Mouse (Mus musculus) embryonic facial prominence, embryonic 15.5 days (tissue): ENCODE results near the gene Ppp1r11. TPM values are rescaled to one million over a fixed set of nuclear protein-coding genes. Genes with fewer than 3 reads are reported as not detected.
A peak's percentile ranks its signal among the peaks of the same experiment; 100 is the strongest.

Experiments used
- ATAC-seq: fragments of 200-750 bp; cut with Nextera tagmentation; 2 replicates; pipeline ENCODE4 v1.8.0; 2017; ENCODE audit warnings: low read depth, moderate TSS enrichment; ENCODE audit not compliant: insufficient number of reproducible peaks, low FRiP score, low TSS enrichment
- H3K27ac ChIP-seq: fragments of 300-500 bp; sonication (generic); replicated peaks from 2 replicates; pipeline ENCODE4 v1.5.1; 2015; ENCODE audit warnings: mild to moderate bottlenecking, inconsistent platforms
- H3K27me3 ChIP-seq: fragments of 300-500 bp; sonication (generic); 2 replicates; pipeline ENCODE4 v1.6.1; 2015; ENCODE audit warnings: inconsistent platforms
- H3K36me3 ChIP-seq: fragments of 300-500 bp; sonication (generic); 2 replicates; pipeline ENCODE4 v1.6.1; 2015; ENCODE audit warnings: mild to moderate bottlenecking, inconsistent platforms
- H3K4me1 ChIP-seq: fragments of 300-500 bp; sonication (generic); 2 replicates; pipeline ENCODE4 v1.6.1; 2015; ENCODE audit warnings: inconsistent platforms
- H3K4me2 ChIP-seq: fragments of 300-500 bp; sonication (generic); replicated peaks from 2 replicates; pipeline ENCODE4 v1.6.1; 2015; ENCODE audit warnings: mild to moderate bottlenecking, inconsistent platforms
- H3K4me3 ChIP-seq: fragments of 300-500 bp; sonication (generic); replicated peaks from 2 replicates; pipeline ENCODE4 v1.5.1; 2015; ENCODE audit warnings: mild to moderate bottlenecking, inconsistent platforms
- H3K9ac ChIP-seq: fragments of 300-500 bp; sonication (generic); 2 replicates; pipeline ENCODE4 v1.6.1; 2015; ENCODE audit warnings: inconsistent platforms
- H3K9me3 ChIP-seq: fragments of 300-500 bp; sonication (generic); replicated peaks from 2 replicates; pipeline ENCODE4 v1.6.1; 2016; ENCODE audit warnings: inconsistent platforms
- WGBS: fragments of 180-500 bp; shearing (Covaris S2); methylation state at CpG from one replicate; pipeline ENCODE4 v1.1.7; 2015; 5-methylcytosine and 5-hydroxymethylcytosine counted together
- polyA plus RNA-seq: library from polyadenylated mRNA; unstranded; fragments of >200 nt; fragmentation: Nextera tagmentation; extraction: Ambion mirVana; gene quantifications from 2 replicates; pipeline ENCODE4 v1.2.1, GENCODE M21; 2015

Gene Ppp1r11
- polyA plus RNA-seq, 1 experiment from 2014 or later: 111 TPM

DNA sequence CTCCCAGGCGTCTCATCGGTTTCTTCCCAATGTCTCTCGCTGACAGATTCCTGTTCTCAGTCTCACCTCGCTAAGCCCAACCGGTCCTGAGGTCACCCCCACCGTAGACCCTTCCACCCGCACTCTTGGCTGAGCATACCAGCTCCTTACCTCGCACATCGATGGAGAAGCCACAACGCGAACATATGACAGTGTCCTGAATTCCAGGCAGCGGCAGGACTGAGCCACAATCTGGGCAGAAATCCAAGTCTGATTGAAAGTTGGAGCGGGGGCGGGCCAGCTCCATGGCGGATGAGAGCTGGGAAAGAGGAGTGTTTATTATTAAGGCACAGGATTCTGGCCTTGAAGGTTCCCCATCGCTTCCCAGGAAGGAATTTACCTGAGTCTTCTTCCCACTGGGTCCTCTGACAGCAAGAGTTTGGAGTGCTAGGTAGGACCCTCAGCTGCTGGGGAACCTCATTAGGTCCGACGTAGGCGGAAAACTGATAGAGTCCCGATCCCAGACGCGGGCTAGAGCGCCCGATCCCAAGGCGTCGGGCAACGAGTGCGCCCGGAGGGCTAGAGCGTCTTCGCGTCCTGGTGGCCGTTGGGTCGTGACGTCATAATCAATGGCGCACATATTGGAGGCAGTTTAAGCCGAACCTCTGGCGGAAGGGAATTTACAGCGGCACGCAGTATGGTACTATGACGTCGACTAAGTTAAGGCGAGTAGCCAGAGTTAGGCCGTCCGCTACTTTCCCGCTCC lies 6.6 kb upstream of the Ppp1r11 start, which contains the start of the genes Znrd1 and Znrd1as:
Gene Znrd1, minus strand, starts transcription at position 561 of the 745 bp plus-strand sequence.
Gene Znrd1as, plus strand, starts transcription at position 594 of the 745 bp plus-strand sequence.
- Histone ChIP-seq H3K9ac (peak within 1 kb of the TSS; percentile 66), H3K36me3 (peaks cover 18% of the 10 kb centered on the region), H3K4me2 (peak within 1 kb of the TSS; percentile 62), H3K27me3 (no peaks in the 10 kb centered on the region), H3K27ac (peak within 1 kb of the TSS; percentile 86), H3K9me3 (no peaks in the 10 kb centered on the region), H3K4me3 (peak within 1 kb of the TSS; percentile 76), H3K4me1 (peaks cover 11% of the 10 kb centered on the region)
- WGBS: under 1% methylated on average over 46 of the region's 46 CpGs
- ATAC-seq: peak; percentile 96

DNA sequence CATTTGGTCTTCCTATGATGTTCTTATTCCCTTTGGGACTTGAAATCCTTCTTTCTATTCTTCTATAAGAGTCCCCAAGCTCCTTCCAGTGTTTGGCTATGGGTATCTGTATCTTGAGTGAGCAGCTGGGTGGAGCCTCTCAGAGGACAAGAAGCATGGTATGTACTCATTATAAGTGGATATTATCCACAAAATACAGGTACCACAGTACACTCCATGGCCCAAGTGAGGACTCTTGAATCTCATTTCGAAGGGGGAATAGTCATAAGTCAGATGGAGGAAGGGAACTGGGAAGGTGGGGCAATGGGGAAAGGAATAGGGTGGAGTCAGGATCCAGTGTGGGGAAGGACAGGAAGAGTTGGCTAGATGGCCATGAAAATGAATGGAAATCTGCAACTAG lies 1.5 kb upstream of the Ppp1r11 start:
- Histone ChIP-seq H3K27ac (no peak overlapping the region), H3K9me3 (no peaks in the 10 kb centered on the region), H3K9ac (no peak overlapping the region), H3K36me3 (peaks cover 31% of the 10 kb centered on the region), H3K4me3 (no peak overlapping the region), H3K4me1 (peaks cover 14% of the 10 kb centered on the region), H3K4me2 (no peak overlapping the region), H3K27me3 (no peaks in the 10 kb centered on the region)
- 91% methylated on average over 1 of the region's 1 CpGs for WGBS
- ATAC-seq: no peak

DNA sequence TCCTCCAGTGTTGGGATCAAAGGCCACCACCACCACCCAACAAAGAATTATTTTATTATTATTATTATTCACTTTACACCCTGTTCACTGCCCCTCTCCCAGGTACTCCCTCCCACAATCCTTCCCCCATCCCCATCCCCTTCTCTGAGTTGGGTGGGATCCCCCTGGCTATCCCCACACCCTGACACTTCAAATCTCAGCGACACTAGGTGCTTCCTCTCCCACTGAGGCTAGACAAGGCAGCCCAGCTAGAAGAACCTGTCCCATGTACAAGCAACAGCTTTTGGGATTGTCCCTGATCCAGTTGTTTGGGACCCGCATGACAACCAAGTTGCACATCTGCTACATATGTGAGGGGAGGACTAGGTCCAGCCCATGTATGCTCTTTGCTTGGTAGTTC lies 1.1 kb upstream of the Ppp1r11 start:
- no peaks in the 10 kb centered on the region for H3K27me3 ChIP-seq
- no peak for ATAC-seq
- no peak overlapping the region for H3K4me3 ChIP-seq
- no peaks in the 10 kb centered on the region for H3K9me3 ChIP-seq
- no peak overlapping the region for H3K4me2 ChIP-seq
- peaks cover 12% of the 10 kb centered on the region for H3K4me1 ChIP-seq
- no peak overlapping the region for H3K27ac ChIP-seq
- WGBS: 87% methylated on average over 2 of the region's 2 CpGs
- no peak overlapping the region for H3K9ac ChIP-seq
- peaks cover 31% of the 10 kb centered on the region for H3K36me3 ChIP-seq

DNA sequence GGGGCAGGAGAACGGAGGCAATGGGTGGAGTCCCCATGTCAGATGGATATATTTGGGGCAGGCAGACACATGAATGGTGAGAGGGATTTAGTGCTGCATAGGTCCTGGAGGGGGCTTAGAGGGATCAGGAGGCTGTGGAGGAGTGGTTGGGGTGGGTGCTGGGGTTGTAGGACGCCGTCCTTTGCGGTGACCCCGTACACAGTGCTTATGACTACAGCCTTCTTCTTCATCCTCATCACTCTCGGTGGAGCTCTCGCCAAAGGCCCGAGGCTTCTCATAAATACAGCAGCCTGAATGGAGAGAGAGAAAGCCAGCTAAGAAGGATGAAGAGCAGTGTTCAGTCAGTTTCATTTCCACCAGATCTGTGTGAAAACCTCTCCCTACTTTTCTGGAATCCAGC lies 2.3 kb downstream of the Ppp1r11 start:
- 93% methylated on average over 8 of the region's 8 CpGs for WGBS
- Histone ChIP-seq H3K27me3 (peaks cover 26% of the 10 kb centered on the region), H3K9me3 (no peaks in the 10 kb centered on the region), H3K4me3 (no peak overlapping the region), H3K9ac (no peak overlapping the region), H3K27ac (no peak overlapping the region), H3K4me1 (peaks cover 19% of the 10 kb centered on the region), H3K36me3 (peaks cover 19% of the 10 kb centered on the region), H3K4me2 (no peak overlapping the region)
- ATAC-seq: no peak

DNA sequence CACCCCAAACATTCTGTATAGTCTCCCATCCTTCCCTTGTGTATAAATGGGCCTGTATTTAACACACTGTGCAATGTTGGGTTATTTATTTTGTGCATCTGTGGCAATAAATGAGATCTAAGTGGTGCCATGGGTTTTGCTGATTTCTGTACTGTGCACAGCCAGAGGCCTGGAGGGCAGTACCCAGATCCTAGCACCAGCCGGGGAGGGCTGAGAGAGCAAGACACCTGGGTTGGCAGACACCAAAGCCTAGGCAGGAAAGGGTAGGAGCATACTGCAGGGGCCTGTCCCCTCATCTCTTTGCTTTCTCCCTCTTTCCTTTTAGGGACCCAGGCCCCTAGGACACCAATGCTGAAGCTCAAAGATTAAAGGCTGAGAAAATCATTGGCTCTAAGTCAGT lies 3.3 kb downstream of the Ppp1r11 start:
- H3K9ac ChIP-seq: no peak overlapping the region
- no peak overlapping the region for H3K27ac ChIP-seq
- no peak for ATAC-seq
- WGBS: 100% methylated on average over 1 of the region's 1 CpGs
- H3K4me1 ChIP-seq: peaks cover 24% of the 10 kb centered on the region
- no peaks in the 10 kb centered on the region for H3K9me3 ChIP-seq
- no peak overlapping the region for H3K4me3 ChIP-seq
- peaks cover 33% of the 10 kb centered on the region for H3K27me3 ChIP-seq
- H3K36me3 ChIP-seq: peaks cover 14% of the 10 kb centered on the region
- H3K4me2 ChIP-seq: no peak overlapping the region

DNA sequence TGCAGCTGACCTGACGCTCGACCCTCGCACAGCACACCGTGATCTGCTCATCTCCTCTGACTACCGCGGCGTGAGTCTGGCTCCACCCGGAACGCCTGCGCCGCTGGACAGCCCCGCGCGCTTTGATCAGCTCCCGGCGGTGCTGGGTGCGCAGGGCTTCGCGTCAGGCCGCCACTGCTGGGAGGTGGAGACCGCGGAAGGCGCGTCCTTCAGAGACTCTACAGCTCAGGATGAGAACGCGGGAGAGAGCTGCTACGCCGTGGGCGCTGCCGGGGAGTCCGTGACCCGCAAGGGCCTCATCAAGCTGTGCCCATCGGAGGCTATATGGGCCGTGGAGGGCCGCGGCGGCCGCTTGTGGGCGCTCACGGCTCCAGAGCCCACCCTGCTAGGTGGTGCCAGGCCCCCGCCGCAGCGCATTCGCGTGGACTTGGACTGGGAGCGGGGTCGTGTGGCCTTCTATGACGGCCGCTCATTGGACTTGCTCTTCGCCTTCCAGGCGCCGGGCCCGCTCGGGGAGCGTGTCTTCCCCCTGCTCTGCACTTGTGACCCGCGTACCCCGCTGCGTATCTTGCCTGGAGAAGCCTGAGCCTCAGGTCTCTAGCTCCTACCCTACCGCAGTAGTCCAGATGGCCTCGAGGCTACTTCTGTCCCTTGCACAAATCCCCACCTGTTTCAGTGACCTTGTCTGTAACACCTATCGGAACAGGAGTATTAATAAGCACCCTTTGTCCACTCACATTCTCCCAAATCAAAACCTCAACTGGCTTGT lies 4.3 kb downstream of the Ppp1r11 start:
- Histone ChIP-seq H3K4me3 (peak overlapping the region; percentile 48), H3K27ac (no peak overlapping the region), H3K9ac (peak overlapping the region; percentile 29; the same call in 1 of the 2 replicates), H3K27me3 (peaks cover 44% of the 10 kb centered on the region), H3K4me2 (peak overlapping the region; percentile 94), H3K9me3 (no peaks in the 10 kb centered on the region), H3K36me3 (peaks cover 13% of the 10 kb centered on the region), H3K4me1 (peaks cover 34% of the 10 kb centered on the region)
- ATAC-seq: peak; percentile 36; the same call in 1 of the 2 replicates
- WGBS: under 1% methylated on average over 62 of the region's 62 CpGs

DNA sequence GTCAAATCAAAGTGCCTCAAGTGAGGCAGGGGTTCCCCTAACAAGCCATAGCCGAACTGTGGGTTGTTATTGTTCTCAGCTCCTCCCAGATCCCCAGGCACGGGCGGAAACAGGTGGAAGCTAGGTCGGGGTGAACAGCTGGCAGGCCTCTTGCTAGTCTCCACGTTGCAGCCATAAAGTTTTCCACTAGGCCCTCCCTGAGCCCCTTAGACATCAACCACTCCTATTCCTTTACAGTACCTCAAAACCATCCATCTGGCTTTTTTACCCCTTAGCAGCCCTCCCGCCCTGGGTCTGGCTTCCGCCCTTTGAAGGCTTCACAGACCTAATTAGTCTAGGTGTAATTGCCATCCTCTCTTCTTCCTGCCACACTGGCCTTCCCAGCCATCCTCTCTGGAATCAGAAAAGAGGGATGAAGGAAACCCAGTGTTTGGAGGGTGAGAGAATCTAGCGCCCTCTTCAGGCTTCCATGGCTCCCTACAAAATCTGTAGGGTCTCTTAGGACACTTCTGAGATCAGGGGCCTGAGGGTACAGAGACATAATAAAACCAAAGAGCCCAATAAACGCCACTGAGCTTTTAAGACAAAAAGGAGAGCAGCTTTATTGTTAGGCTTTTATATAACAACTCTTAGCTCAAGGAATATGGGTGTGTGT lies 7.3 kb downstream of the Ppp1r11 start:
- WGBS: 23% methylated on average over 9 of the region's 9 CpGs
- Histone ChIP-seq H3K4me1 (peaks cover 27% of the 10 kb centered on the region), H3K4me3 (0 out of 2 replicates have a peak overlapping the region, but pooled peaks have one; percentile 47), H3K27ac (no peak overlapping the region), H3K9me3 (no peaks in the 10 kb centered on the region), H3K36me3 (peaks cover 10% of the 10 kb centered on the region), H3K4me2 (no peak overlapping the region), H3K9ac (no peak overlapping the region), H3K27me3 (peaks cover 62% of the 10 kb centered on the region)
- ATAC-seq: no peak

DNA sequence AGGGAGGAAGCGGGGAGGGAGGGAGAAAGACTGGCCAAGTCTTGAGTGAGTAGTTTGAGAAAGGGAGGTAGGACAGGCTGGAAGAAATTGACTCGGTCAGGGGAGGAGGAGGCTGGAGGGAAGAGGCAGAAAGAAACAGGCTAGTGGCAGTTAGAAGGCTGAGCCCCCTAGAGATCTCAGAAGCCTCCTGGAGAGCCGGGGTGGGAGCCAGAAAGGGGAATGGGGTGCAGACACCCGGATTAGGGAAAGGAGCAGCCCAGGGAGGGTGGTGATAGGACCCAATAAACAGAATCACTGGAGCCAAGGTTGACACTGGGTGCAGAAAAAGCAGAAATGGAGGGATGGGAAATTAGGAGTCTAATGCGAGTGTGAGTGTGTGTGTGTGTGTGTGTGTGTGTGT lies 7.8 kb downstream of the Ppp1r11 start:
- H3K4me3 ChIP-seq: peak overlapping the region; percentile 47

DNA sequence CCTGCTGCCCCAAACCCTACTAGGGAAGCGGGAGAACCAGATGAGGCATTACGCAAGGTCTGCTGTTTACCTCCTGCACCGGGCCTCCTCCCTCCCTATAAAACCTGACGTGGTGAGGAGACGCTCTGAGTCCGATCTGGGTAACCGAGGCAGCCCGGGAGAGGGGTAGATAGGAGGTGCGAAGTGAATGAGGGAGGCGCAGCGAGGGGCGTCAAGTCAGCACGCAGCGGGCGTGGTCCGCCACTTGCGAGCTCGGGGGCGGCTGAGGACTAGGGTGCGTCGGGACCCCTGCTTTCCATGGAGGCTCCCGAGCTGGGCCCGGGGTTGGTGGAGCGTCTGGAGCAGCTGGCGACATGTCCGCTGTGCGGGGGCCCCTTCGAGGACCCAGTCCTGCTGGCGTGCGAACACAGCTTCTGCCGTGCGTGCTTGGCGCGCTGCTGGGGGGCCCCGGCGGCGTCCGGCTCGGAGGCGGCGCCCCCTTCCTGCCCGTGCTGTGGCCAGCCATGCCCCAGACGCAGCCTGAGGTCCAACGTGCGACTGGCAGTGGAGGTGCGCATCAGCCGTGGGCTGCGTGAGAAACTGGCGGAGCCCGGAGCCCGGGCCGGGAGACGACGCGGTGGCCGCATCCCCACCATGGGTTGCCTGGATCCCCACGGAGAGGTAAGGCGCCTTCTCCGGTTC lies 8.6 kb downstream of the Ppp1r11 start, which contains the start of gene Rnf39:
Gene Rnf39, plus strand, starts transcription at position 128 of the 681 bp plus-strand sequence.
- peak within 1 kb of the TSS; percentile 11 for H3K27ac ChIP-seq
- ATAC-seq: peak; percentile 48; the same call in 1 of the 2 replicates
- H3K9me3 ChIP-seq: no peaks in the 10 kb centered on the region
- peak within 1 kb of the TSS; percentile 47 for H3K4me3 ChIP-seq
- 2% methylated on average over 59 of the region's 59 CpGs for WGBS
- H3K4me1 ChIP-seq: peaks cover 27% of the 10 kb centered on the region
- peak within 1 kb of the TSS; percentile 39 for H3K9ac ChIP-seq
- H3K27me3 ChIP-seq: peaks cover 64% of the 10 kb centered on the region
- H3K36me3 ChIP-seq: no peaks in the 10 kb centered on the region
- H3K4me2 ChIP-seq: peak within 1 kb of the TSS; percentile 84

More for the DNA sequence above, 7.8 kb downstream of the Ppp1r11 start:
- Histone ChIP-seq H3K4me1 (peaks cover 27% of the 10 kb centered on the region), H3K9me3 (no peaks in the 10 kb centered on the region), H3K9ac (no peak overlapping the region), H3K27me3 (peaks cover 64% of the 10 kb centered on the region), H3K36me3 (peaks cover 4% of the 10 kb centered on the region), H3K27ac (no peak overlapping the region; the same call in 1 of the 2 replicates), H3K4me2 (peak overlapping the region; percentile 84)
- ATAC-seq: no peak
- WGBS: 24% methylated on average over 5 of the region's 5 CpGs

DNA sequence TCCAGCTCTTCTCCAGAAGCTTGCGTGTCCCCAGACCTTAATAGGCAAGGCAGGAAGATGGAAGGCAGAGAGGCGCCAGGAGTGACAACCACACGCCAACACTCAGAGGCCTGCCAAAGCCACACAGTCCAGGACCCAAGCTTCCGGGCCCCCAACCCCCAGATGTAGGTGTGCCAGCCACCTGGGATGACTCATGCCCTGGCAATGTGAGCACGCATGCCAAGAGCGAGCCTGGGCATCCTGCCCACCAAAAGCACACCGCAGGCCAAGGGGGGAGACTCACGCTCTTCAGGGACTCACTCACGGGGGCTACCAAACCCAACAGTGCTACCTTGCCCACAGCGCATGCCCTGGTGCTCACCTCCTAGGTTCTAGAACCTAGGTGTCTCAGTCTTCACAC lies 9.2 kb downstream of the Ppp1r11 start:
- H3K27me3 ChIP-seq: peaks cover 64% of the 10 kb centered on the region
- ATAC-seq: peak; percentile 53
- H3K27ac ChIP-seq: 0 out of 2 replicates have a peak overlapping the region, but pooled peaks have one; percentile 11
- H3K9ac ChIP-seq: 0 out of 2 replicates have a peak overlapping the region, but pooled peaks have one; percentile 39
- peaks cover 24% of the 10 kb centered on the region for H3K4me1 ChIP-seq
- H3K9me3 ChIP-seq: no peaks in the 10 kb centered on the region
- peak overlapping the region; percentile 84 for H3K4me2 ChIP-seq
- 38% methylated on average over 10 of the region's 10 CpGs for WGBS
- H3K4me3 ChIP-seq: peak overlapping the region; percentile 47
- H3K36me3 ChIP-seq: no peaks in the 10 kb centered on the region
